Comparison of ENCODE assay signal across 13 mouse cellular contexts in genomic region chr1:184644767-184645598, GRCm38 (mm10).
DNase-seq lines count a peak whose midpoint lies in the region; ATAC-seq and TF ChIP-seq lines count a peak whose summit lies in the region.
"Had no signal": no experiment of that assay in that cellular context is flagged by ENCODE, and none has a peak within 500 bp of the region (broad histone marks: within the 10 kb centered on the region; RNA-seq: fewer than 3 reads in every experiment).

No protein-coding gene starts in this region.

- ATAC-seq in lung, embryonic 14.5 days (ENCODE audit: insufficient read depth), result peak; percentile 75
- ATAC-seq in erythroid progenitor cell, adult 5-6 weeks (replicated peaks; ENCODE audit: low FRiP score, poor library complexity, severe bottlenecking), result peak; percentile 88
- peak; percentile 93 for ATAC-seq in megakaryocyte-erythroid progenitor cell, adult 5-6 weeks (replicated peaks; ENCODE audit: low FRiP score, low TSS enrichment, poor library complexity, severe bottlenecking)

- no peaks in the 10 kb centered on the region for H3K27me3 ChIP-seq in lung, embryonic 14.5 days (ENCODE audit: insufficient read depth, low read length)
- H3K27me3 ChIP-seq: embryonic facial prominence, embryonic 13.5 days had no signal

- H3K36me3 ChIP-seq in lung, embryonic 14.5 days (ENCODE audit: insufficient read depth), result no peaks in the 10 kb centered on the region
- H3K36me3 ChIP-seq: embryonic facial prominence, embryonic 13.5 days had no signal

- no peak overlapping the region for H3K4me2 ChIP-seq in lung, embryonic 14.5 days
- H3K4me2 ChIP-seq: embryonic facial prominence, embryonic 13.5 days had no signal

- H3K9ac ChIP-seq in lung, embryonic 14.5 days, result no peak overlapping the region
- H3K9ac ChIP-seq: embryonic facial prominence, embryonic 13.5 days had no signal

- 16% methylated on average over 9 of the region's 9 CpGs for WGBS in lung, embryonic 14.5 days

- peak; percentile 22 for DNase-seq in lung, embryonic 14.5 days
- DNase-seq in lung, postnatal 36 days, result no peak
- DNase-seq in c-Kit-positive CD71-positive TER-119-positive erythroid progenitor cells, embryonic 14.5 days (ENCODE audit: low spot score), result peak; percentile 84
- no peak for DNase-seq in thymus, postnatal 10 days (ENCODE audit: low spot score in 2 of 2)
- no peak for DNase-seq in right cerebral cortex, postnatal 4 days
- DNase-seq in frontal cortex, postnatal 25 days (ENCODE audit: low spot score in 2 of 2), result no peak
- DNase-seq: adrenal gland, postnatal 36 days; heart, adult 18-20 months; kidney, adult 8-10 months; retina, postnatal 1 day had no signal

- peaks cover 4% of the 10 kb centered on the region for H3K9me3 ChIP-seq in lung, embryonic 14.5 days (ENCODE audit: low read depth, low read length)
- H3K9me3 ChIP-seq: embryonic facial prominence, embryonic 13.5 days had no signal

- peak overlapping the region; percentile 15 for H3K27ac ChIP-seq in lung, embryonic 14.5 days (ENCODE audit: low read depth)
- H3K27ac ChIP-seq: embryonic facial prominence, embryonic 13.5 days had no signal

- peaks cover 9% of the 10 kb centered on the region; the same call in 1 of the 2 replicates for H3K4me1 ChIP-seq in lung, embryonic 14.5 days (ENCODE audit: insufficient read depth)

- no peak overlapping the region for H3K4me3 ChIP-seq in lung, embryonic 14.5 days (ENCODE audit: low read depth, low read length)
- H3K4me3 ChIP-seq: embryonic facial prominence, embryonic 13.5 days had no signal

- no peak for TF ChIP-seq CTCF in lung, embryonic 14.5 days (IDR thresholded peaks at IDR 0.05; ENCODE audit: low read depth)

Comparison
In these comparisons a context has a peak if more than half of its experiments do, and no peak if none do; other contexts are left out.
1. DNase-seq: peak in lung, embryonic 14.5 days (single experiment) and c-Kit-positive CD71-positive TER-119-positive erythroid progenitor cells, embryonic 14.5 days (single experiment); none in lung, postnatal 36 days (single experiment), thymus, postnatal 10 days (0 of 2), right cerebral cortex, postnatal 4 days (single experiment) and frontal cortex, postnatal 25 days (0 of 2).
2. Peak in every context shown above with its lines, with median percentiles within 50 percentile points of each other: ATAC-seq.